Mouse (Mus musculus): Measurements from ENCODE around the gene Acta2. TPM values are rescaled to one million over a fixed set of nuclear protein-coding genes. Genes with fewer than 3 reads are reported as not detected.

Gene Acta2
- polyA plus RNA-seq, 1 experiment, result 117 TPM

DNA sequence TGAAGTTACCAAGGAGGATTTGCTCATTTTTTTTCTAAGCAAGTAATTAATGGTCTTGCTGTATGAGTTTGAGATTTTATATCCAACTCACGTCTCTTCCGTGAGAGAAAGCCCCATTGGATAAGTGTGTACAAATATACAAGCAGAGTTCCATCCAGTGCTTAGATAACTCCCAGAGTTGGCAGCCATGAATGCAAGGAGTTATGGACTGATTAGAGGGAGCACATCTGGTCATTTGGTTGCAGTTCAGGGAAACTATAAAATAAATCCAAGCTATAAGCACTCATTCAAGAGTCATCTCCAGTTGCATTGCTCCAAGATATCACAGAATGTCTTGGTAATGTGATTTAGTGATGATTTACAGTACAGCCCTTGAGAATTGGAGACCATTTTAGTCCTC, 1.5 kb upstream of the Acta2 start:
- peaks cover 10% of the 10 kb centered on the region for H3K4me1 ChIP-seq (replicated peaks; ENCODE audit: control insufficient read depth, insufficient read depth, low read length)
- H3K36me3 ChIP-seq (ENCODE audit: control insufficient read depth, insufficient read depth, low read length), result no peaks in the 10 kb centered on the region
- H3K27me3 ChIP-seq (ENCODE audit: control insufficient read depth, insufficient read depth, low read length), result no peaks in the 10 kb centered on the region
- H3K27ac ChIP-seq (ENCODE audit: control insufficient read depth, insufficient read depth, low read length), result no peak overlapping the region
- no peak overlapping the region for H3K4me3 ChIP-seq (ENCODE audit: control insufficient read depth, insufficient read depth, low read length)
- WGBS, result 95% methylated on average over 2 of the region's 2 CpGs
- TF ChIP-seq CTCF (IDR thresholded peaks at IDR 0.05; ENCODE audit: borderline replicate concordance, control insufficient read depth, extremely low read depth, insufficient read depth, low read length, poor library complexity) (no peak), POLR2A (IDR thresholded peaks at IDR 0.05; ENCODE audit: control insufficient read depth, extremely low read depth, insufficient read depth, low read length, poor library complexity) (no peak)
- no peak for DNase-seq

DNA sequence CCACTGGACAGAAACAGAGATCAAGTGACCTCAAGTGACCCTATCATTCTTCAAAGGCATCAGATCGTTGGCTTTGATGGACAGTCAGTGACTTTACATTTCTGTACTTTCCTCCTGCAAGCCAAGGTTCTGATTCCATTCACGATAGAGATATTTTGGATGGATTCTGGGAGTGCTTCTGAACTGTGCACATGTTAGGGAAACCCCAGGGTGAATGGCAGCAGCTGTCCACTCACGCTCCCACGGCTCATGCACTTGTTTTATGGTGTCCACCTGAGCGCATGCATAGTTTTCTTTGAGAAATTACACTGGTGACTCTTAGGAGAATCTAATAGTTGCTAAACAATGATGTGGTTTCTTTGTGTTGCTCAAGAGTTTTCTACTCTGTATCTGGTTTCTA, 759 bp upstream of the Acta2 start:
- TF ChIP-seq POLR2A (IDR thresholded peaks at IDR 0.05; ENCODE audit: control insufficient read depth, extremely low read depth, insufficient read depth, low read length, poor library complexity), result no peak
- no peak for TF ChIP-seq CTCF (IDR thresholded peaks at IDR 0.05; ENCODE audit: borderline replicate concordance, control insufficient read depth, extremely low read depth, insufficient read depth, low read length, poor library complexity)
- Histone ChIP-seq H3K27me3 (ENCODE audit: control insufficient read depth, insufficient read depth, low read length) (no peaks in the 10 kb centered on the region), H3K4me3 (ENCODE audit: control insufficient read depth, insufficient read depth, low read length) (no peak overlapping the region), H3K4me1 (replicated peaks; ENCODE audit: control insufficient read depth, insufficient read depth, low read length) (peaks cover 10% of the 10 kb centered on the region), H3K36me3 (ENCODE audit: control insufficient read depth, insufficient read depth, low read length) (no peaks in the 10 kb centered on the region), H3K27ac (ENCODE audit: control insufficient read depth, insufficient read depth, low read length) (no peak overlapping the region)
- no peak for DNase-seq
- 88% methylated on average over 5 of the region's 5 CpGs for WGBS

DNA sequence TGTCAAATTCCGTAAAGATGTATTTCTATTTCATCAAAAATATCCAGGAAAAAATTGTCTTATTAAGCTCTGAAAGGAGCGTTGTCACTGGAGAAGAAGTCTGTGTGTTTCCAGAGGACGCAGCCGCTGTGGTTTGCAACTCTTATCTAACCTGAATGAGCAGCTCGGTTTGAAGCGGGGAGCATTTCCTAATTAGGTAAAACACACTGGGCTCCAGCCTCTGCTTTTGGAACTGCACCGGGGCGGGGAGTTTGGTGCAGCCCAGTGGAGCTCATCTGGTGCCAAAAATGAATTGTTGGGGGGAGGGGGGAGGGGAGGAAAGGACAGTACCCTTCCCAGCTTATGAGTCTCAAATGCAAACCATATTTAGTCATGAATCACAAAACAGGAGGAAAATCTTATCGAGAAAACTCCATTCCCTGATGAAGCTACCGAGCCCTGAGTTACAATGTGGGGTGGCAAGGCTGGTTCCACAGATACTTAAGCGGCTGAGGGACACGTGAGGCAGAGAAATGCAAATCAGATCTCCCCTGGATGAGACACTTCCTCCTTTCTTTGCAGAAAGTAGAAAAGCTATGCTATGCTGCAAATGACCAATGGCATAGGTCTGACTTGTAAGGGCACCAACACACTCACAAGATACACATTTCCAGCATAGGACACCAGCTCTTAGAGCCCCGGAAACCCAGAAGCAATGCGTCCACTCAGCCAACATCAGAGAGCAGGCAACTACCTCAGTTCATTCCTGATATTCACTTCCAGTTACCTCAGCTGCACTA, 1.1 kb downstream of the Acta2 start:
- H3K4me1 ChIP-seq (replicated peaks; ENCODE audit: control insufficient read depth, insufficient read depth, low read length), result peaks cover 10% of the 10 kb centered on the region
- H3K4me3 ChIP-seq (ENCODE audit: control insufficient read depth, insufficient read depth, low read length), result no peak overlapping the region
- H3K27me3 ChIP-seq (ENCODE audit: control insufficient read depth, insufficient read depth, low read length), result no peaks in the 10 kb centered on the region
- WGBS, result 14% methylated on average over 14 of the region's 14 CpGs
- H3K27ac ChIP-seq (ENCODE audit: control insufficient read depth, insufficient read depth, low read length), result 0 out of 2 replicates have a peak overlapping the region, but pooled peaks have one; percentile 19
- no peak for TF ChIP-seq CTCF (IDR thresholded peaks at IDR 0.05; ENCODE audit: borderline replicate concordance, control insufficient read depth, extremely low read depth, insufficient read depth, low read length, poor library complexity)
- no peak for TF ChIP-seq POLR2A (IDR thresholded peaks at IDR 0.05; ENCODE audit: control insufficient read depth, extremely low read depth, insufficient read depth, low read length, poor library complexity)
- peak; percentile 35 for DNase-seq
- H3K36me3 ChIP-seq (ENCODE audit: control insufficient read depth, insufficient read depth, low read length), result no peaks in the 10 kb centered on the region

DNA sequence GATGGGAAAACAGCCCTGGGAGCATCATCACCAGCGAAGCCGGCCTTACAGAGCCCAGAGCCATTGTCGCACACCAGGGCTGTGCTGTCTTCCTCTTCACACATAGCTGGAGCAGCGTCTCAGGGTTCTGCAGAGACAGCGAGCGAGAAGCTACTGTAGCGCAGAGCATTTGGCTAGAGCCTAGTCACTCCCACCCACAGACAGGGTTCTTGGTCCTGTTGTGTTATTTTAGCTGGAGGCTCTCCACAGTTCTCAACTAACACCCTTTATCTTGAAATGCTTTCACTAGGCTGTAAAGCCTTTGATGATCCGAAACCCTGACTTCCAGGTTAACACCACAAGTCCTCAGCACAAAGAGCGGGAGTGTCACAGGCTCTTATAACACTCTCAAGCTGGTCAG, 2.9 kb downstream of the Acta2 start:
- DNase-seq, result no peak
- TF ChIP-seq CTCF (IDR thresholded peaks at IDR 0.05; ENCODE audit: borderline replicate concordance, control insufficient read depth, extremely low read depth, insufficient read depth, low read length, poor library complexity) (no peak), POLR2A (IDR thresholded peaks at IDR 0.05; ENCODE audit: control insufficient read depth, extremely low read depth, insufficient read depth, low read length, poor library complexity) (no peak)
- Histone ChIP-seq H3K27me3 (ENCODE audit: control insufficient read depth, insufficient read depth, low read length) (no peaks in the 10 kb centered on the region), H3K27ac (ENCODE audit: control insufficient read depth, insufficient read depth, low read length) (no peak overlapping the region), H3K4me1 (replicated peaks; ENCODE audit: control insufficient read depth, insufficient read depth, low read length) (peaks cover 17% of the 10 kb centered on the region), H3K36me3 (ENCODE audit: control insufficient read depth, insufficient read depth, low read length) (no peaks in the 10 kb centered on the region), H3K4me3 (ENCODE audit: control insufficient read depth, insufficient read depth, low read length) (no peak overlapping the region)
- 96% methylated on average over 9 of the region's 9 CpGs for WGBS

DNA sequence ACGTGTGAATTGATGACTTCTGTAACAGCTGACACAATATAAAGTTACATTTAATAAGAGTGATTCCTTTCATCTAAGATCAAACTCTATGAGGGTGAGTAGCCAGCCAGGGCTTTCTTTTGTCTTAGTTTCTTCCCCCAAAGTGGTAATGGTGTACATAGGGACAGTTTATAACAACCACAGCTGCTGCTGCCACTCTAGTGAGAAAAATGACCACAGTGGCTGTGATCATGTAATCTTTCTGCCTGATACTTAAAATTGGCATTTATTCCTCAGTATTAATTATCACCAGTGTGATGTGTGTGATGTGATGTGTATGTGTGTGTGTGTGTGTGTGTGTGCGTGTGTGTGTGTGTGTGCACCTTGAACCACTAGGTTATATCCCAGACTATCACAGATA, 3.5 kb downstream of the Acta2 start:
- Histone ChIP-seq H3K4me1 (replicated peaks; ENCODE audit: control insufficient read depth, insufficient read depth, low read length) (peaks cover 17% of the 10 kb centered on the region), H3K27ac (ENCODE audit: control insufficient read depth, insufficient read depth, low read length) (no peak overlapping the region), H3K36me3 (ENCODE audit: control insufficient read depth, insufficient read depth, low read length) (no peaks in the 10 kb centered on the region), H3K4me3 (ENCODE audit: control insufficient read depth, insufficient read depth, low read length) (no peak overlapping the region), H3K27me3 (ENCODE audit: control insufficient read depth, insufficient read depth, low read length) (no peaks in the 10 kb centered on the region)
- DNase-seq, result no peak
- WGBS, result 91% methylated on average over 2 of the region's 2 CpGs
- no peak for TF ChIP-seq CTCF (IDR thresholded peaks at IDR 0.05; ENCODE audit: borderline replicate concordance, control insufficient read depth, extremely low read depth, insufficient read depth, low read length, poor library complexity)
- no peak for TF ChIP-seq POLR2A (IDR thresholded peaks at IDR 0.05; ENCODE audit: control insufficient read depth, extremely low read depth, insufficient read depth, low read length, poor library complexity)

DNA sequence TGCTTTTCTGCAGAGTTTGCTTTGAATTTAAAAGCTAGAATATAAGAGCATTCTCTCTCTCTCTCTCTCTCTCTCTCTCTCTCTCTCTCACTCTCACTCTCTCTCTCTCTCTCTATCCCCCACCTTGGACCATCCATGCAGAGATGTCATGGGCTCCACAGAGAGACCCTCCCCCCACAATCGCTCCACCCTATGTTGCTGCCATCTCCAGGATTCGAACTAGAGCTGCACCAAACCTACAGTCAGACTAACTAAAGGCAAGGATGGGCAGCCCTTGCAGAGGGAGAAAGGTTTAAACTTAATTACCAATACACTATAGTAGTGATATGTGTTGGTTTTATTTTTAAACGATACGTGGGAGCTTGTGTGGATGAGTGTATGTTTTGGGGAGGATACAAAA, 4.8 kb downstream of the Acta2 start:
- no peaks in the 10 kb centered on the region for H3K27me3 ChIP-seq (ENCODE audit: control insufficient read depth, insufficient read depth, low read length)
- TF ChIP-seq CTCF (IDR thresholded peaks at IDR 0.05; ENCODE audit: borderline replicate concordance, control insufficient read depth, extremely low read depth, insufficient read depth, low read length, poor library complexity), result no peak
- TF ChIP-seq POLR2A (IDR thresholded peaks at IDR 0.05; ENCODE audit: control insufficient read depth, extremely low read depth, insufficient read depth, low read length, poor library complexity), result no peak
- DNase-seq, result no peak
- peaks cover 17% of the 10 kb centered on the region for H3K4me1 ChIP-seq (replicated peaks; ENCODE audit: control insufficient read depth, insufficient read depth, low read length)
- no peaks in the 10 kb centered on the region for H3K36me3 ChIP-seq (ENCODE audit: control insufficient read depth, insufficient read depth, low read length)
- H3K27ac ChIP-seq (ENCODE audit: control insufficient read depth, insufficient read depth, low read length), result no peak overlapping the region
- WGBS, result 94% methylated on average over 4 of the region's 4 CpGs
- H3K4me3 ChIP-seq (ENCODE audit: control insufficient read depth, insufficient read depth, low read length), result no peak overlapping the region
